Mouse (Mus musculus) brain, embryonic 14.5 days (tissue): ENCODE measurements around the gene Gal3st1. TPM values are rescaled to one million over a fixed set of nuclear protein-coding genes. Genes with fewer than 3 reads are reported as not detected.
"Not testable (repeated sequence)": the region's sequence is repeated elsewhere in the genome, so short reads cannot be mapped to it uniquely, and the experiment has no call there.

Experiments
- DNase-seq: peaks from one replicate; pipeline ENCODE4 v3.0.0-alpha.2; 2011; ENCODE audit warnings: low read depth
- CTCF ChIP-seq: fragments of 200-500 bp; IDR thresholded peaks from 2 replicates; pipeline ENCODE4 v1.5.1; 2012; ENCODE audit warnings: inconsistent platforms, mild to moderate bottlenecking, moderate library complexity, borderline replicate concordance; ENCODE audit not compliant: insufficient read depth, insufficient read length; ENCODE audit errors: extremely low read depth
- POLR2A ChIP-seq: fragments of 200-500 bp; IDR thresholded peaks from 2 replicates; pipeline ENCODE4 v1.6.1; 2012; ENCODE audit warnings: mild to moderate bottlenecking, inconsistent platforms, borderline replicate concordance; ENCODE audit not compliant: poor library complexity, insufficient read depth, insufficient read length, severe bottlenecking; ENCODE audit errors: extremely low read depth
- polyA plus RNA-seq: library from polyadenylated mRNA; depleted of rRNA; stranded (reverse); fragments of >200 nt; gene quantifications from 2 replicates; pipeline ENCODE4 v1.2.3, GENCODE M21; 2012

Gal3st1 gene
- polyA plus RNA-seq, 1 experiment = 5.3 TPM

GRCm38 (mm10) chr11:4012616-4013015 is 29.2 kb downstream of the Gal3st1 start:
- TF ChIP-seq CTCF (no peak), POLR2A (no peak)
- DNase-seq = no peak

DNA sequence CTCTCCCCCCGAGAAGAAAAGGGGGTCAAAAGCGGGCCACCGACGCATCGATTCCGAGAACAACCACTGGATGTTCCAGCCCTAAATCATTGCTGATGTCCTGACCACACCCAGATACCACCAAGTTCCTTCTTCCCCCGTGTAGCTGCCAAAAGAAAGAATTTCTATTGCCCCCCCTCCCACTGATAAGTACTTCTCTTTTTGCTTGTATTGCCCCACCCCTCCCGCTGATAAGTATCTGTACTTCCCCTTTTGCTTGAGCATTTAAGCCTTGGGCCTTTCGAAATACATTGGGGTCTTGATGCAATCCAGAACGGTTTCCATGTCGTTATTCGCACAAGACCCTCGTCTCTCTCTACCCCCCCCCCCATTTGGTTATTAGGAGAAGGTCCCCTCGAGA is 32.4 kb downstream of the Gal3st1 start:
- DNase-seq = not testable (repeated sequence)

DNA sequence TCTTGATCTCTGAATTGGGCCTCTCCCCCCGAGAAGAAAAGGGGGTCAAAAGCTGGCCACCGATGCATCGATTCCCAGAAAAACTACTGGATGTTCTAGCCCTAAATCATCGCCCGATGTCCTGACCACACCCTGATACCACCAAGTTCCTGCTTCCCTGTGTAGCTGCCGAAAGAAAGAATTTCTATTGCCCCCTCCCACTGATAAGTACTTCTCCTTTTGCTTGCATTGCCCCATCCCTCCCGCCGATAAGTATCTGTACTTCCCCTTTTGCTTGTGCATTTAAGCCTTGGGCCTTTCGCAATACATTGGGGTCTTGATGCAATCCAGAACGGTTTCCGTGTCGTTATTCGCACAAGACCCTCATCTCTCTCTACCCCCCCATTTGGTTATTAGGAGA is 38.7 kb downstream of the Gal3st1 start:
- not testable (repeated sequence) for DNase-seq

DNA sequence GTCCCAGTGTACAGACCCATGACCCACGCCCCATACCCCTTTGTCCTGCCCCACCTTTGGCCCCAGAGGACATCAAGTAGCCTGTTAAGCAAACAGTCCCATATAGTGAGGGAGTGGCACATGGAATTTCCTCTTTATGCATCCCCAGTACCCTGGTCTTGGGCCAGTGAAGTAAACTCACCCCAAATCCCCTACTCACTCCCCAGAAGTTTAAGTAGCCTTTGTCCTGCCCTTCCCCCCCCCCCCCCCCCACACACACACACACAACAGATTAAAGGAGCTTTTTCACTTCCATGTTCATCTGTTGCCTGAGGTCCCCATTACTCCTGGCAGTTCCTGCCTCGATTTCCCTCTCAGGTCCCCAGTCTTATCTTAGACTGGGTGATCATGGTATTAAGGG is 39.9 kb downstream of the Gal3st1 start:
- TF ChIP-seq POLR2A (no peak), CTCF (no peak)
- no peak for DNase-seq

- no peak for TF ChIP-seq CTCF
- no peak for TF ChIP-seq POLR2A
- DNase-seq = no peak
Measured at GRCm38 (mm10) chr11:4027066-4027465, 43.6 kb downstream of the Gal3st1 start.

GRCm38 (mm10) chr11:4027561-4028334 is 44.3 kb downstream of the Gal3st1 start:
- peak; percentile 46 for DNase-seq
- TF ChIP-seq POLR2A (no peak), CTCF (no peak)

- no peak for DNase-seq
- TF ChIP-seq POLR2A = no peak
- no peak for TF ChIP-seq CTCF
Measured at GRCm38 (mm10) chr11:4029343-4029742, 45.9 kb downstream of the Gal3st1 start.

- TF ChIP-seq CTCF = no peak
- TF ChIP-seq POLR2A = no peak
- no peak for DNase-seq
Measured at GRCm38 (mm10) chr11:4031126-4031941, 47.9 kb downstream of the Gal3st1 start, which contains the start of gene Sec14l4. Sec14l4 (plus strand) TSS chr11:4031462.

GRCm38 (mm10) chr11:4031961-4032360 is 48.5 kb downstream of the Gal3st1 start:
- TF ChIP-seq CTCF = no peak
- TF ChIP-seq POLR2A = no peak
- no peak for DNase-seq

DNA sequence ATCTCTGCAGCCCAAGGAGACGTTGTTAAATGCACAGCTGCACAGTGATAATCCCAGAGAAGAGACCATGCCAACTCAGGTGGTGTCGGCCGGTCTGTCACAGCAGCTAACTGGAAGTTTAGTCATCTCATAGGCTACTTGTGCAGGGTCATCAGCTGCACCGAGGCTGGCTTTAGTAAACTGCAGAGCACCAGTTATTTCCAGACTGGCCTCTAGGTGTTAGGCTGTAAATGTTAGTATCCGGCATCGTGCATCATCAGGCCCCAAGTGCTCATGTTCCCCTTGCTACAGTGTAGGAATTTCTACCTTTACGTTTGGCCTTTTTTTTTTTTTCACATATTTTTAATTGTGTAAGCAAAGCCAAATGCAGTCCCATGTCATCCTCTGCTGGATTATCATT is 50.0 kb downstream of the Gal3st1 start:
- TF ChIP-seq CTCF (no peak), POLR2A (no peak)
- DNase-seq = no peak

DNA sequence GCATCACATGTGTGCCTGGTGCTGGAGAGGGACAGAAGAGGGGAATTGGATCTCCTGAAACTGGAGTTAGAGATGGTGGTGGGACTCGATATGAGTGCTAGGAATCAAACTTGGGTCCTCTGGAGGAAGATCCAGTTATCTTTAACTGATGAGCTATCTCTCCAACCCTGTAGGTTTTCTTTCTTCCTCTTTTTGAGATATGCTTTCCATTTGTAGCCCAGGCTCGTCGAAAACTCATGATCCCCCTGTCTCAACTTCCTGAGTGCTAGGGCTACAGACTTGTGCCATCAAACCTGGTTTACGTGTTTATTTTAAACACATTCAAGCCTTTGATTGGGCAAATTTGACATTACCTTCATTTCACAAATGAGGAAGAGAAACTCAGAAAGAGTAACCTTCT is 50.7 kb downstream of the Gal3st1 start:
- DNase-seq = no peak
- TF ChIP-seq CTCF (no peak), POLR2A (no peak)
